Mouse (Mus musculus) cerebellum, postnatal 10 days (tissue): ENCODE results near the gene Rbm28.

Source experiments
- DNase-seq, 2 experiments: peaks; one replicate each; pipeline ENCODE4 v3.0.0; 2021; ENCODE audit warnings: mixed read lengths in 2 of 2

Gene Rbm28

GRCm38 (mm10) chr6:29164314-29165244, at the start of gene Rbm28:
TSS of gene Rbm28 (minus strand) at chr6:29165006.
- peak; percentile 91 to 93 for DNase-seq

DNA sequence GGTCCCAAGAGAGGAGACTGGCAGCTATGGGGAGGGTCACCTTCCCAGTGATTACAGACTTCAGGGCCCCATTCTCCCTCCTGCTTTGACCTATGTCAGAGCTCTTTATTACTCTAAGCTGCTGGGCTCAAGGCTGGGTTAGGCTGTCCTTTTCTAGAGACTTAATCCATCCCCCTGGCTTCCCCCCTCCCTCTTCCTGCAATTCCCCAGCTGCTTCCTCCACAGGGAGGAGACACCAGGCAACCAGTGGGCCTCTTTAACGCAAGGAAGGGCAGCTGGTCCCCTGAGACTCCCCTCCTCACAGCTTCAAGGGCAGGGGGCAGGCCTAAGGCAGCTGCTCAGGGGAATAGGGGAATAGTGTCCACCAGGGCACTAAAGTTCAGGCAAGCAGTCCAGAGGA, 49.4 kb upstream of the Rbm28 start:
- DNase-seq, result peak; percentile 28 to 41

GRCm38 (mm10) chr6:29213436-29213835, 48.6 kb upstream of the Rbm28 start:
- no peak for DNase-seq

- DNase-seq, result peak; percentile 92 to 93
Measured at GRCm38 (mm10) chr6:29211806-29212492, 47.1 kb upstream of the Rbm28 start.

- peak; percentile 77 to 80 for DNase-seq
Measured at GRCm38 (mm10) chr6:29211146-29211545, 46.3 kb upstream of the Rbm28 start.

DNA sequence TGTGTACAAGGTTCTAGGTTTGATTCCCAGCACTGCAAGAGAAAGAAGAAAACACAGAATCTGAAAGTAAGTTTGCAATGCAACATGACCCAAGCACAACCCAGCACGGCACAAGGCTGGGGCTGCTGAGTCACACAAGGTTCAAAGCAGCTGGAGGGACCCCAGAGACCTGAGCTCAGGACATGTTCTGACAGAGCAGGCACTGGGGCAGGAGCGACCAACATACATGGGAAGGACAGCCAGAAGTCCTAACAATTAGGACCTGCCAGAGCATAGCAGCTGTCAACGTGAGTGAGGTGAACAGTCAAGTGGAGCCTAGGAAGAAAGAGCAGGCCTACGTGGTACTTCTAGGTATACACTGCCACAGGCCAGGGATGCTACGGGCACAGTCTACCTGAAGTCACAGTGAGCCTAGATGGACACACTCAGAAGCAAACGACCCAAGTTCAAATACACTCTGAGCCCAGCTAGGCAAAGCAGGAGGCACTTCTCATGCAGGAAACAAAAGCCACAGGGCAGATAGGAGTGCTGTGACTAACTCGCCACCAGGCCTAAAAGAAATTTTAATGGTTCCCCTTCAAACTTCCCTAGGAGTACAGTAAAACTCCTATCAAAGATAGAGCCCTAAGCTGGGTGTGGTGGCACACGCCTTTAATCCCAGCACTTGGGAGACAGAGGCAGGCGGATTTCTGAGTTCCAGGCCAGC, 45.6 kb upstream of the Rbm28 start:
- no peak for DNase-seq

- no peak for DNase-seq
Measured at GRCm38 (mm10) chr6:29208178-29208577, 43.4 kb upstream of the Rbm28 start.

GRCm38 (mm10) chr6:29207017-29207416, 42.2 kb upstream of the Rbm28 start:
- DNase-seq, result no peak

GRCm38 (mm10) chr6:29206006-29206405, 41.2 kb upstream of the Rbm28 start:
- DNase-seq, result peak in 1 of 2 experiments; percentile 11

GRCm38 (mm10) chr6:29204932-29205614, 40.3 kb upstream of the Rbm28 start:
- peak; percentile 84 to 91 for DNase-seq

DNA sequence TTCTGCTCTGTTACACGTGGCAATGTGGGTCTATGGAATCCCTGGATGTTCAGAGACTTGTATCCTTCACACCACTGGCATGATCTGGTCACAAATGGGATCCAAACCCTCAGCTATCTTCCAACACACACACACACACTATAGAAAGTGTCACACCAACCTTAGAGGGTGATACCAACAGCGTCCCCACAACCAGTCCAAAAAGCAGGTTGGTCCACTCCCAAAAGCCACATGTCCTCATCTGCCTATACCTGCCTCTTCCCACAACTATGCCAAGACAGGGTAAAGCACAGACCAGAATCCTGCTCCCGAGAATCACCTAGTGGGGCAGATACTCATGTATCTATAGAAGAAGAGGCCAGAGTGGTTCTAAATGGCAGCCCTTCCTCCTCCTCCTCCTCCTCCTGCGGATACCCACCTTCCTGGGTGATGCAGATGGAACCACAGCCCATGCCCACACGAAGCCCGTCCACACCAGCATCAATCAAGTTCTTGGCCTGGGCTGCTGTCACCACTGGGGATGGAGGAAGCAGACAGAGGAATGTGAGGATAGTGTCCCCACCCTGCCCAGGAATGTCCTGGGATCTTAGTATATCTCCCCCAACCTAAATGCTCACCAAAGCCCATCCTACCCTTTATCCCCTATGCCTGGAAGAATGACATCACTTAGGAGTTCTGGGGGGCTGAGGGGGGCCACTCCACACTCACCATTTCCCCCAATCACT, 39.2 kb upstream of the Rbm28 start:
- DNase-seq, result no peak

DNA sequence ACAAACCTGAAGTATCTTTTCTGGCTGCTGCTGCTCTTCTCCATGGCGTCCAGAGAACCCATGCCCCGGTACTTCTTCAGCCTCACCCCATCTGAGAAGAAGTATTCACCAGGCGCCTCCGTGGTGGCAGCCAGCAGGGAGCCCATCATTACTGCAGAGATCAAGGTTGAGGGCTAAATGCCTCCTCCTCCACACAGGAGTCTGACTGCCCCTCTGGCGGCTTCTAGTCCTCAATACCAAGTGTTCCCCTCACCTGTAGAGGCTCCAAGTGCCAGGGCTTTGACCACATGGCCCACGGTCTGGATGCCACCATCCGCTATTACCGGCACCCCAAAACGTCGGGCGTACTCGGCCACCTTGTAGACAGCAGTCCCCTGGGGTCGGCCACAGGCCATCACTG, 38.3 kb upstream of the Rbm28 start:
- DNase-seq, result no peak

GRCm38 (mm10) chr6:29201988-29202387, 37.2 kb upstream of the Rbm28 start:
- DNase-seq, result no peak

- DNase-seq, result no peak
Measured at GRCm38 (mm10) chr6:29201341-29201740, 36.5 kb upstream of the Rbm28 start.

- DNase-seq, result no peak
Measured at GRCm38 (mm10) chr6:29200496-29200895, 35.7 kb upstream of the Rbm28 start.

- DNase-seq, result no peak
Measured at GRCm38 (mm10) chr6:29199223-29199855, 34.5 kb upstream of the Rbm28 start.

GRCm38 (mm10) chr6:29198309-29199222, 33.8 kb upstream of the Rbm28 start:
- DNase-seq, result peak; percentile 96 to 97

- DNase-seq, result peak; percentile 41 to 53
Measured at GRCm38 (mm10) chr6:29195846-29196698, 31.3 kb upstream of the Rbm28 start.

- peak in 1 of 2 experiments; percentile 0 for DNase-seq
Measured at GRCm38 (mm10) chr6:29195146-29195545, 30.3 kb upstream of the Rbm28 start.
